Mouse (Mus musculus) urinary bladder, postnatal 4 days (tissue): ENCODE data around the gene Col25a1.

Experiments used
- DNase-seq, 2 experiments: peaks; one replicate each; pipeline ENCODE4 v3.0.0; 2021 to 2022; ENCODE audit warnings: low spot score in 2 of 2

Col25a1 gene

DNA sequence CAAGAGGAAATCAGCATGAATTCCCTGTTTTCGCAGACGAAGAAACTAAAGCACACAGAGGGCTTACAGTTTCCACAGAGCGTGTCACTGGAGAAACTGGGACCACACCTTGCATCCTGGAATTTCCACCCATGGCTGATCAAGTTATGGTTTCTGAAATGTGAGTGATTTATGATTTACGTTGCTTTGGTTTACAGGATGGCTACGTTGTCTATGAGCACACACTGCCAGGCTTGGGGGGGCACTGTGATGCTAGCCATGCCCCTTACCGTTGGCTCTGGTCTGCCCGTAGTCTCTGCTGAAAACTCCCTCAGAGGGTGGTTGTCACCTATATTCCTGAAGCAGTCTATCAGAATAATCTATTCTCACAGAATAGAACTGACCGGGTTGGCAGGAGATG is at the start of gene Col25a1:
TSS of gene Col25a1 (plus strand) at position 301 of the 400 bp plus-strand sequence.
- no peak for DNase-seq

DNA sequence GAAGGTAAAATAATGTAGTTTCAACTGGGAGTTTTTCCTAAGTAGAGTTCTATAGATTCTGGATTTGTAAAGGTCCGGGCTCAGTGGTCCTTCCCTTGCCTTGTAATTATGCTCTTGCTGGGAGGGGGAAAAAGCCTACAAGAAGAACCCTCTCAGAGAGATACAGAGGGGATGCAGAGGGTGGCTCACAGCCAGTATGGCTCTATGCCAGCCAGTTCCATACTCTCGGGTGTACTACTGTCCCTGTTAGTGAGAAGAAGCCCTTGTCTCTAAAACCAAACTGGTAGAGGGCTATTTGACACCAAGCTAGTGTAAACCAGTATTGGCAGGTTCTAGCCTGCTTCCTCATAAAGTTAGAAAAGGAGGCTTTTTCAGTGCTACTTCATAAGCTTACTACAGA is 48.0 kb upstream of the Col25a1 start:
- no peak for DNase-seq

DNA sequence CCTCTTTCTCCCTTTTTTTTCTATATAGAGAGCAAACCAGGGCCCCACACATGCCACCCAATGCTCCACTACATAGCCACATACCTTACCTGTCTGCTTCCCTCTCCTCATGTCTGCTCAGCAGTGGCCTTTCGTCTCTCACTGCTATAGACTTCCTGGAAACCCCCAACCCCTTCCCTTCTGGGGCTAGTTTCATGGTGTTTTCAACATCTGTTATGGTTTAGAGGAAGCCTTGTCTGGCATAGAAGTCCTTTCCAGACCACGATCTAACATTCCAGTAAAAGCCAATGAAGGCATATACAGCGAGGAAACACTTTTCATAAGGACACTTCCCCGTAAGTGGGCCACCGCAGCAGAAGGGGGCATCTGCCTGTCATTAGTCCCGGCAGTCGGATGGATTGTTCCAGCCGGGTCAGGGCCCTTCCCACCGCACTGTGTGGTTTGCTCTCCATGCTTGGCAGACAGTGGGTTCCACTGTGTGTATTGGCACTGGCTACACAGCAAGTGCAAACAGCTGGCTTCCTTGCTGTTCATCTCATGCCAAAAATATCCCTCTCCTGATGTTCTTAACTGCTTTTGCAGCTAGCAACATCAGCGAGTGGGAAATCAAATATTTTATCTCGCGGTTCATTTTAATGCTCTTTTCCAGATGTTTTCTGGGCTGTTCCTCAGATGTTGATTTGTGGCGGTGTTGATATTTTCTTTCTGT is 44.8 kb upstream of the Col25a1 start:
- DNase-seq: no peak

DNA sequence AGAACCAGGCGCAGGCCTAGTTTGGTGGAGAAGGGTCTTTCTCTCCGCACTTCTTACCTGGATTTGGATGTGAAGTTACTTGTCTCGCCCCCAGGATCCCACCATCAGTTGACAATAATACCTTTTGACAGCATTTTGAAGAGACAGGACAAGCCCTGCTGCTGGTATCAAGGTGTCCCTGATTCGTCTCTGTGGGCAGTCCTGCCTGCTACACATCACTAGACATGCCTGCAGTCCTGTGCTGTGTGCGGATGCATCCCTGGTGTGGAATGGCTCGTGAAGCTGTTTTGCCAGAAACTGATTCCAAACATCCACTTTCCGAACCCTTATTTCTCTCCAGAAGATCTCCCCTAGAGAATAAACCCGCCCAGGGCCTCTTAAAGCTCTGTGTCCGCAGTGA is 43.8 kb upstream of the Col25a1 start:
- no peak for DNase-seq

DNA sequence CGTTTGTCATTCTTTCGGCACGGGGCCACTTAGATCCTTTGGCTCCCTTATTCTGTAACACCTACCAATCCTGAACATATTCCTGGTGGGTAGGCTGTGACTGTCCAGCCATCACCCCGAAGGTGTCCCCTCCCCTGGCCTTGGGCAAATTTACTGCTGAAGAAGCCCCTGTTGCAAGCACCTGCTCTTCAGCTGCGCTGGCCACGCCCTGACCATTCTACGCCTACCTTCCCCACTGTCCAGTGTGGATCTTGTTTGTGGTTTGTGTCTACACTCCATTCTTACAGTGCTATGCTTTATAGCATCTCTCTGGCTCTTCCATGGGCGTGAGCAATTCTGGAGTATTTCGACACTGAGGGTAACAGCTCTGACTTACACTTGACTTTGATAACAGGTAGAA is 42.6 kb upstream of the Col25a1 start:
- DNase-seq: no peak

DNA sequence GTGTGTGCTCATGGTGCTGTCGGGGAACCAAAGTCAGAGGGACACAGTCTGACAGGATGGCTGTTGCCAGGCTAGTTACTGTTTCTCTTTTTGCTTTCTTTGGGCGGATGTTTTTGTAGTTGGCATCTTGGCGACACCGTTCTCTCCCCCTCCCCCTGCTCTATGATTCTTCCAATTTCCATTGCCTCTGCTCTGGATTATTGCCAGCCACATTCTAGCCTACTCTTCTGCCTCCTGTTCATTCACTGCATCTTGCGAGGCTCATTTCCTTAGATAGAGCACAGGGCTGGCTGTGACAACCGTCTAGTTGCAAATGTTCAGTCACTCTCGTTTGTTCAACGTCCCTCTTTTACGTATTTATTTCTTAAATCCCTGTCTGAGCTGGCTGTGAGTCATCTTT is 40.8 kb upstream of the Col25a1 start:
- DNase-seq: no peak

DNA sequence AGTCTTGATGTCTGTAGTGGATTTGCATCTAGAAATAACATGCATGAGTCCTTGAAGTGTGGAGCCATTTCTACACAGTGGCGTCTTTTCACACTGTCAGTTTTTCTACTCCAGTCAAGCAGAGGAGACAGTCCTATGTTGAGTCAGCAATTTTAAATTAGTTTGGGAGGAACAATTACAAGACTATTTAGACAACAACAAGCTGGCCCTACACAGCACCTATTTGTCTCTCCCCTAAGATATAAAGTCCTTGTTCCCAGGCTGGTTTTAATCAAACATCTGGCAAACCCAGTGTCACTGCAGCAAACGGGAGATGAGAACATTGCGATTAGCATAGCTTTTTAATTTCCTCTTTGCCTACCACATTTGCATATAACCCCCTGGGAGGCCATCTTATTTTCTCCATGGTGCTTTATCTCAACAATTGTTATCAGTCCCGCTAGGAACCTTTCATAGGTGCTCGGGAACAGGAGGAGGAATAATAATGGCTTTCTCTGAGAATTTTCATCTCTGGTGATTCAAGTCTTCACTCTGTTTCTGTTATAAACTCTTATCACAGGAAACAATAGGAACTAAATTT is 37.1 kb upstream of the Col25a1 start:
- no peak for DNase-seq

DNA sequence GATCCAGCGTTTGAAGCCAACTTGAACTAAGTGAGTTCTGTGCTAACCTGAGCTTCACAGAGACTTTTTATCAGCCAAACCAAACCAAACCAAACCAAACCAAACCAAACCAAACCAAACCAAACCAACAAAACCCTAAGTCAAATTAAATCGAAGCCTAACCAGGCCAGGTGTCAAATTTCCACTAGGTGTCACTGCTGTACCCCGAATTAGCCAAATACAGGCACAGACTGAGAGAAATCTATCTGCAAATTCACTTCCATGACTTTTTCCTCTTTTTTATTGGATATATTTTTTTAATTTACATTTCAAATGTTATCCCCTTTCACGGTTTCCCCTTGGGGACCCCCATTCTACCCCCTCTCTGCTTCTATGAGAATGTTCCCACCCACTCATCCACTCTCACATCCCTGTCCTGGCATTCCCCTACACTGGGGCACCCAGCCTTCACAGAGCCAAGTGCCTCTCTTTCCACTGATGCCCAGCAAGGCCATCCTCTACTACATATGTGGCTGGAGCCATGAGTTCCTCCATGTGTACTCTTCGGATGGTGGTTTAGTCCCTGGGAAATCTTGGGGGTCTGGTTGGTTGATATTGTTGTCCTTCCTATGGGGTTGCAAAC is 36.0 kb upstream of the Col25a1 start:
- DNase-seq: no peak

DNA sequence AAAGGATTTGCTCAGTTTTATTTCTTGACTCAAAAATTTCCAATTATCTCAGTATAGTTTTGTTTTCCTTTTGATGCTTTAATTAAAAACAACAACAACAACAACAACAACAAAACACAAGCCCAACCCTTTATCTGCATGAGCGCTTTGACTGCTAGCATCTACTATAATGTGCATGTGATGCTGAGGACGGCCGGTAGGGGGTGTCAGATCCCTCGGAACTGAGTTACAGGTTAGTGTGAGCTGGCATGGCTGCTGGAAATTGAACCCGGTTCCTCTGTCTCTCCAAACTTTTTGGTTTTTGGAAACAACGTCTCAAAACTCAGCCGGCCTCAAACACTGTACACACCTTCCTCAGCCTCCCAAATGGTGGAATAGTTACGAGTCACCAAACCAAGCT is 27.8 kb upstream of the Col25a1 start:
- no peak for DNase-seq

DNA sequence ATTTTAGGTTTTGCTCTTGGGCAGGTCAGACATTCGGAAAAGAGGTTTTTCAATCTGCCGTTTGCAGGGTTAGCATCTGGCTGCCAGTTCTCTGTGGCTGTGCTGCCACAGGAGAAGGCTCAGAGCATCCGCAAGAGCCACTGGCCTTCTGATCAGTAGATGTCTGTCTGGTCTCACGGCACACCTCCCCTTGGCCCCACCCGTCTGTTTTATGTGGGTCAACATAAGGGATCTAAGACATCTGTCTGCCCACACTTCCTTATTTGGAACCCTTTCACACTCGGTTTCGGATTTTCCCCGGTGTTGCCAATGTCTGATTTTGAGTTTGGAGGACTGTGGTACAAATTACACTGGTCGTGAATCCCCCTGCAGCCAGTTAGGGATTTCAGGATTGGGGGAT is 26.8 kb upstream of the Col25a1 start:
- DNase-seq: no peak

DNA sequence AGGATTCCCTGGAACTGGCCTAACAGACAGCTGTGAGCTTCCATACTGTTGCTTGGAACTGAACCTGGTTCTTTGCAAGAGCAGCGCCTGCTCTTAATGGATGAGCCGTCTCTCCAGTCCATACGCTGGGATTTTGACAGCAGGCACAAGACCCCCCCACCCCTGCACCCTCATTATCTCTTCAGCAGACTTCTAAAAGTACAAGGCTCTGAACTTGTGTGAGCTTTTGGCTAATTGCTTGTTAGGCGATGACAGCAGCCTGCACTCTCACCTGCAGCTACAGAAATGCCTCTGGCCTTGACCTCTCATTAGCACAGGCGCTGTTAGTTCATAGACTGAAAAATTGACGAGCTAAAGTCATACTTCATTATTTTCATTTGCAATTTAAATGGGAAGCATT is 14.4 kb upstream of the Col25a1 start:
- DNase-seq: no peak

DNA sequence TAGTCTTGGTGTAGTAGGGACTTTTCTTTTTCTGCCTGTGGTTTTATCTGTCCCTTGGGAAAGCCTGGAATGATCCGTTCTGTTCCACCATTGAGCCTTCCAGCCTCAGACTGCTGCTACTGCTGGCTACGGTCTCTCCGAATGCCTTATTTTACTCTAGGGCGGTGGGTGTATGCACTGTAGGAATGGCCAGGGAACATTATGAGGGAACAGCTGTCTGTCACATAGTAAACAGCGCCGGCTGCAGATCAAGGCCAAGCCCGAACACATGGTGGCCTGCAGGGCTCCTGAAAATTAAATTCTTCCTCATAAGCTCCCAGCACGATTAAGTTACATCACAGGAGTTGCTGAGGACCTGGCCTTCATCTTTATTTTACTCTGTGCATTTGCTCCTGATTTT is 3.5 kb upstream of the Col25a1 start:
- no peak for DNase-seq

DNA sequence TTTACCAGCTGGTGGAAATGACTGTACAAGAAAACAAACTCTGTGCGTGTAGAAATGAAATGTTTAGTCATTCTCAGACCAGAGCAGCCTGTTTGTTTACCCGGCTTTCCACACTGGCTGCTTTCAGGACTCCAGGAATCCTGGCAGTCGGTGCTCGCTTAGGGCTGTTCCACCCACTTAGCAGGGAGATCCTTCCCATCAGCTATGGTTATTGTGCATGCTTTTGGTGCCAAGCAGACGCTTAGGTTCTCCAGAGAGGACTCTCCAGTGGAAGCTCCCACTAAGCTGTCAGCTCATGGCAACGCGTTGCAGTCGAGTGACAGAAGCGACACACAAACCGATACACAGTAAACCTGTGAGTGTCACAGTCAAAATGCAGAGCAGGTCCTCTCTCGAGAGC is 2.7 kb upstream of the Col25a1 start:
- DNase-seq: no peak

DNA sequence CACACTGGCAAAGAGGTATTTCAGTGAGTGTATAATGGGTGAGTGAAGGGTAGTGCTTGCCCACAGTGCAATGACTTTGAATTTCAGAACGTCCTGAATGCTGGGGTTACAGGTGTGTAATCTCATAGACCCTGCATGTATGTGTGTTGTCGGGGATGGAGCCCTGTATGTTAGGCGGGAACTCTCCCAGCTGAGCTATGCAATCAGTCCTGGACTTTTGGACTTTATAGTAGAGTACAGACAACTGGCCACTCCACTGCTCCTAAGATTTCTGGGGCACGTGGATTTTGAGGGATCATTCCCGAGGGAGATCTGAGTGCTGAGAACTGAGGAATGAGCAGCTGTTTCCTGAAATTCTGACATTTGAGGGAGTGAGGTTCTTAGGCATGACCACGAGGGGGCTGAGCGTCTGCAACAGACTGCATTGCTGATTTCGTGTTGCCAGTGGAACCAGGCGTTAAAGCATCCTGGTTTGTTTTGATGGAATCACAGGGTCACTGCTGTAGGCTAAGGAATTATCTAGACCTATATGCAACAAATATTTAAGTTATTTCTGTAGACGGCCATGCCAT is 1.6 kb upstream of the Col25a1 start:
- DNase-seq: no peak

DNA sequence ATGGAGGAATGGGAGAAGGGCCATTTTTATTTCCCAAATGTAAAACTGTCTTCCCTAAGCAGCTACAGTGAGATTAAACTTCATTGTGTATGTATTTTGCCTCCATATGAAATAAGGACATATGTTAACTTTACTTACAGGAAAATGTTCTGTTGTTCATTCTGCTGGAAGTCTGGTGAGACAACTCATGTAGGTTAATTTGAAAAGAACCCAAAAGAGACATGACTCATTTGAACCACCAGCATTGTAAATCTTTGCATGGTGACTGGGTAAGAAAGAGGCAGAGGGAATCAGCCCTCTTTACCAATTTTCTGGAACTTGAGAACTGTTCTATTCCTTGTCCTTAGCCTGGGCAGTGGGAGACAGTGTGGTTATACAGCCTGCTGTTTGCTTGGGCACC is 5.9 kb downstream of the Col25a1 start:
- DNase-seq: no peak

DNA sequence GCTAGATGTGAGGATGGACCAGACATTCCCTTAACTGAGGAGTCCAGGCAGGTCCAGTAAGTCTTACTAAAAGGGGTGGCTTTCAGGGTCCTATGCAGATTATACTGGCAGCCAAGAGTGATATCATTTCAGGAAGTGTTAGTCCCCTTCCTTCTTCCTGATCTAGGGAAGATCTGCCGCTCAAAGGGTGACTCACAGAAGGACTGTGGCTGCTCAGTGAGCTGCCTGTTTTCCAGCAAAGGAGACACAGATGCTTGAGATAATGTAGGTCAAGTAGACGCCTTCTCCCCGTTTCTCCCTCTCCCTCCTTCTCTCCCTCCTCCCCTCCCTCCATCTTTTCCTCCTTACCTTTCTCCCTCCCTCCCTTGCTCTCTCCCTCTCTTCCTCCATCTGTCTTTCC is 6.3 kb downstream of the Col25a1 start:
- no peak for DNase-seq

DNA sequence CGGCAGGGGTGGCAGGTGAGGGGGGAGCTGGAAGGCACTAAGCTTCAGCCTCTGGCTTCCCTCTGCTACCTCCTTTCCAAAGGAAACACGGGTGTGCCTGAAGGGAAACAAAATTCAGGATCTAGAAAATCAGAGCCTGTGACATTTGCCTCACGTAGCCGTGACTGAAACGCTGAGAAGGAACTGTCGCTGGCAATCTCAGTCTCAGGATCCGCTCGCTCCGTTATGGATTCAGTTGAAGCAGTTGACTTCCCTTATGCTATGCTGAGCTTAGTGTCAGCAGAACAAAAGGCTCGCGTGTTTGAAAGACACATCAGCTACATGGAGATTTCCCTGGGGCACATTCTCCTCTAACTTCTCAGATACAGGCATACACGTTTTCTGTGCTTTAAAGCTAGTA is 14.6 kb downstream of the Col25a1 start:
- DNase-seq: no peak

DNA sequence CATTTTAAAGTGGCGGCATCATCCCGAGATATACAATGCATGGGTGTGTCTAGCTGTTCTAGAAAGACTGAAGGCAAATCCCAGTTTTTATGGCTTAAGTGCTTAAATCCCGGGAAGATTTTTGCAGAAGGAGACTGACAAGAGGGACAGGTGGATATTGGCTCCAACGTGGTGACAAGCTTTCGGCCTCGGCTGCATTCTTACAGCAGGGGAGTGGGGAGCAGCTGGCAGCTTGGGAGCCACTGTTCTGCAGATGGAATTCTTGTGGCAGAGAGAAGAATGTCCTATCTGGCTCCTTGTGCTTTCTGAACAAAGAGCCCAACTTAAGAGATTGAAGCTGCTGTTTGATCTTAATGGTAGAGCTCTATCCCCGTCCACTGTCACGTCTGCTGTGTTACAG is 16.5 kb downstream of the Col25a1 start:
- no peak for DNase-seq

DNA sequence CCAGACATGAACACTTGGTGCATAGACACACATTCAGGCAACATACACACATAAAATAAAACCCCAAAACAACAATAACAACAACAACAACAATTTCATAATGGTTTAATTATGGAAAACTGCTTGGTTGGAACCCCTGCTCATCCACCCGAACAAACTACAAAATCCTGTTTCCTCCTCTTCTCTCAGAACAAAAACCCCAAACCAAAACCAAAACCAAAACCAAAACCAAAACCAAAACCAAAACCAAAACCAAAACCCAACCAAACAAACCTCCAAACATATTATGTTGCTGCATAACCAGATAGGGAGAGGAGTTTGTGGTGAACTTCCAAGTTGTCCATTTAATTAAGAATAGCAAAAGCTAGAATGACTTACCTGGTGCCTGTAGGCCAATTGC is 17.9 kb downstream of the Col25a1 start:
- no peak for DNase-seq

DNA sequence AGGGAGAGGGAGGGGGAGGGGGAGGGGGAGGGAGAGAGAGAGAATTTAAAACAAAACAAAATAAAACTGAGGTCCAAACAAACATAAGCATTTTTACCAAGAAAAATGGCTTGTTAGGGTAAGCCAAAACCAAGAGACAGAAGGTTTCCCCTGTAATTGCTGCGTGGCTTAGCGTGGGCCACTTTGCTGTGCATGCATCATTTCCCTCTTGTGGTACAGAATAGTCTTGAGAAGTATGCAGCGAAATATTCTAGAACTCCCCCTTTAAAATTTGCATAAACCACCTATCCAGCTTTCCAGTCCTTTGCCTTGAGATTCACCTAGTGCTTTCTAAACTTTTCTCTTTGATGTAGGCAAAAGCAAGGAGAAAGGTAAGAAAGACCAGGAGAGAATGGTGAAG is 21.8 kb downstream of the Col25a1 start:
- no peak for DNase-seq

DNA sequence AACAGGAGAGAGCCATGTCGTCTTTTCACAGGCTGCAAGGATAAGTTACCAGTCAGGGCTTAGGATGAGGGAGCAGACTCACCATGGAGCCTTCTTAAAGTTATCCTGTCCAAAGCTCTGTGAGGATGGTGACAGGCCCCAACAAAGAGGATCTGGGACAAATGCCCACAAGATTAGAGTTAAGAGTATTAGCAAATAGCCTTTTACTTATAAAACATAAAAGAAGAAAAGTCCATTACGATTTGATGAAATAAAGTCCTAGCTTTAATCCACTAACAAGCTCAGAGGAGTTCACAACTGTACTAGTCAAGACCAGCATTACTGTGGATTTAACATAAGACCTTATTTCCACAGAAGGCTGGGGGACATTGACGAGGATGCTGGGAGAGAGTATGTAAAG is 26.2 kb downstream of the Col25a1 start:
- no peak for DNase-seq

DNA sequence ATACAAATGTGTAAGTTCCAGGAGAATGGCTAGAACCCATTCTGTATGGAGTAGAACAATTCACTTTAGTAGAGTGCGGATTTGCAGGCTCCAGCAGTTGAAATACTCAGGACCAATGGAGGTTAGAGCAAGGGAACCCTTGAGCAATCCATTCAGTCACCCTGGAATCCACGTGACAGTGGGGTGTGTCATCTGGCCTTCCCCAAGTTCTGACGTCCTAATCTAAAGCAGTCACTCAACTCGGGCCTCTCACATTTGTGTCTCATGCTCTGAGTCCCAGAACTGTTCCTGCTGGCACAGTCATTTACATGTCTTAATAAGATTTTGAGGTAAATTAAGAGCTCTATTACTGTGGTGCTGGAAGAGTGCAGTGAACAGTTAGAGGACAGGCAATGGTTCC is 28.6 kb downstream of the Col25a1 start:
- DNase-seq: no peak

DNA sequence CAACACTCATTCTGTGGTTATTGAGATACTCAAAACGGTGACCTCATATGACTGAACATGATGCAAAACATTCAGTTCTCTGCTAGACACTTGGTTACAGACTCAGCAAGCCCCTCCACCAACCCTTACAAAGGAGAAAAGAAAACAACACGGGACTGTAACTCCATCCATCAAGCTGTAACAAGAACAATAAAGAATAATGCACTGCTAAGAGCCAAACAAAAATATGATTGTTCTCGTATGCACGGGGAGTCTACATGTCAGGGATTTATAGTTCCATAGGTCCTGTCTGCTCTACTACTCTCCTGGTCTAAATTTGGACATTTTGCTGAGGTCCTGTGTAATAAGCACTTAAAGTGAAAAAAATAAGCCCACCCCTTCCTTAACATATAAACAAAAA is 29.6 kb downstream of the Col25a1 start:
- DNase-seq: no peak
